Mouse (Mus musculus) midbrain, embryonic 15.5 days (tissue): ENCODE results near the gene Vmn2r63. TPM values are rescaled to one million over a fixed set of nuclear protein-coding genes. Genes with fewer than 3 reads are reported as not detected.
"Not testable (repeated sequence)": the region's sequence is repeated elsewhere in the genome, so short reads cannot be mapped to it uniquely, and the experiment has no call there.

Source experiments
- ATAC-seq: fragments of 200-750 bp; cut with Nextera tagmentation; replicated peaks from 2 replicates; pipeline ENCODE4 v1.8.0; 2017; ENCODE audit warnings: moderate TSS enrichment
- H3K27ac ChIP-seq: fragments of 300-500 bp; sonication (generic); 2 replicates; pipeline ENCODE4 v1.5.1; 2015; ENCODE audit warnings: mild to moderate bottlenecking, inconsistent platforms
- H3K27me3 ChIP-seq: fragments of 300-500 bp; sonication (generic); replicated peaks from 2 replicates; pipeline ENCODE4 v1.6.1; 2015; ENCODE audit warnings: inconsistent platforms
- H3K36me3 ChIP-seq: fragments of 300-500 bp; sonication (generic); replicated peaks from 2 replicates; pipeline ENCODE4 v1.6.1; 2015; ENCODE audit warnings: inconsistent platforms
- H3K4me1 ChIP-seq: fragments of 300-500 bp; sonication (generic); 2 replicates; pipeline ENCODE4 v1.6.1; 2015; ENCODE audit warnings: inconsistent platforms
- H3K4me2 ChIP-seq: fragments of 300-500 bp; sonication (generic); 2 replicates; pipeline ENCODE4 v1.6.1; 2015; ENCODE audit warnings: inconsistent platforms, mild to moderate bottlenecking, moderate library complexity
- H3K4me3 ChIP-seq: fragments of 300-500 bp; sonication (generic); 2 replicates; pipeline ENCODE4 v1.5.1; 2015; ENCODE audit warnings: mild to moderate bottlenecking, inconsistent platforms
- H3K9ac ChIP-seq: fragments of 300-500 bp; sonication (generic); 2 replicates; pipeline ENCODE4 v1.6.1; 2015; ENCODE audit warnings: mild to moderate bottlenecking, inconsistent platforms
- H3K9me3 ChIP-seq: fragments of 300-500 bp; sonication (generic); 2 replicates; pipeline ENCODE4 v1.6.1; 2016; ENCODE audit warnings: inconsistent platforms
- WGBS: fragments of 180-500 bp; shearing (Covaris S2); methylation state at CpG from one replicate; pipeline ENCODE4 v1.1.7; 2015; ENCODE audit warnings: mixed read lengths; 5-methylcytosine and 5-hydroxymethylcytosine counted together
- microRNA-seq: library from miRNA; unstranded; fragments of <30 nt; microRNA quantifications from one replicate; pipeline ENCODE4, GENCODE M21; 2016
- polyA plus RNA-seq: library from polyadenylated mRNA; unstranded; fragments of >200 nt; fragmentation: Nextera tagmentation; extraction: Ambion mirVana; gene quantifications from 2 replicates; pipeline ENCODE4 v1.2.1, GENCODE M21; 2015

Vmn2r63 gene
- not detected in 2 replicates for polyA plus RNA-seq

DNA sequence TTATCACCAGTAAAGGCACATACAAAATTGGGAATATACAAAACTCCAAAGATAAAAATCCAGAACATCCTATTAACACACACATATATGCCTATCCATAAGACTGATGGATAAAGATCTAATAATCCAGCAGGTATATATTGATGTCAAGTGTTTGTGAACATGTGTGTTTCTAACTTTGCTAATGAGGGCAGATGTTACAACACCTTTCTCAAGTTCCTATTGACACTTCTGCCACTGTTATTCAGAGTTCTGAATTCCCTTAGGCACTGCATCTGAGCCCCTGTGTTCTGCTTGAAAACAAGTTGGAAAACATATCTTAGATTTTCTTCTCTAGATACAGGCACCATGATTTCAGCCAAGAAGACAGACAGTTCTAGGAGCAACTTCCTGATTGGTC lies at the start of gene Vmn2r63:
Gene Vmn2r63 (minus strand): TSS at position 101 of the 400 bp plus-strand sequence.
- H3K4me2 ChIP-seq, ATAC-seq, H3K4me1 ChIP-seq, H3K27ac ChIP-seq, H3K9ac ChIP-seq, H3K4me3 ChIP-seq, H3K27me3 ChIP-seq, H3K36me3 ChIP-seq, H3K9me3 ChIP-seq: not testable (repeated sequence)

- no peak overlapping the region for H3K9ac ChIP-seq
- no peak for ATAC-seq
- peaks cover 52% of the 10 kb centered on the region for H3K9me3 ChIP-seq
- no peak overlapping the region for H3K4me3 ChIP-seq
- no peaks in the 10 kb centered on the region for H3K27me3 ChIP-seq
- no peak overlapping the region for H3K4me2 ChIP-seq
- H3K4me1 ChIP-seq: no peaks in the 10 kb centered on the region
- WGBS: 89% methylated on average over 10 of the region's 10 CpGs
- no peaks in the 10 kb centered on the region for H3K36me3 ChIP-seq
- H3K27ac ChIP-seq: no peak overlapping the region
These were observed 47.1 kb upstream of the Vmn2r63 start for GRCm38 (mm10) chr7:42980739-42981138.

GRCm38 (mm10) chr7:42980098-42980497 lies 46.5 kb upstream of the Vmn2r63 start:
- Histone ChIP-seq H3K36me3 (no peaks in the 10 kb centered on the region), H3K27me3 (no peaks in the 10 kb centered on the region), H3K4me1 (no peaks in the 10 kb centered on the region), H3K9me3 (peaks cover 52% of the 10 kb centered on the region), H3K4me3 (no peak overlapping the region), H3K9ac (no peak overlapping the region), H3K4me2 (no peak overlapping the region), H3K27ac (no peak overlapping the region)
- ATAC-seq: no peak
- WGBS: 85% methylated on average over 11 of the region's 11 CpGs

GRCm38 (mm10) chr7:42965246-42965645 lies 31.6 kb upstream of the Vmn2r63 start:
- Histone ChIP-seq H3K27ac (no peak overlapping the region), H3K9ac (no peak overlapping the region), H3K4me1 (no peaks in the 10 kb centered on the region), H3K9me3 (peaks cover 27% of the 10 kb centered on the region), H3K27me3 (no peaks in the 10 kb centered on the region), H3K36me3 (no peaks in the 10 kb centered on the region), H3K4me3 (no peak overlapping the region), H3K4me2 (no peak overlapping the region)
- WGBS: 74% methylated on average over 9 of the region's 9 CpGs
- no peak for ATAC-seq

DNA sequence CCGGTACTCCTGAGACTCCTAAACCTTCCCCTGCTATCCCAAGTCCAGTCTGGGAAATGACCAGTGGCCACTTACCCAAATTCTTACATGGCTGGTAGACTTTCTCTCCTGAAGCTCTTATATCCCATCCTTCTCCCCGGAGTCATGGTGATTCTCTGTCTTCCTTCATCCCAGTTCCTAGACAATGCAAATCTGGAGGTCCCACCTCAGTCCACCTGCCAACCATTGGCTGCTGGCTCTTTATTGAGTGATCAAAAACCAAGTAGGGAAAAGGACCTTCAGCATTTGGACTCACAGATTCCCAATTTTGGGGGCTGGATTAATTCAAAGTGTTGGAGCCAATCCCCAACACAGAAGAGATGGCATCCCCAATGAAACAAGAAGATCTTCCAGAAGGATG lies 35.6 kb downstream of the Vmn2r63 start:
- not testable (repeated sequence) for H3K27ac ChIP-seq, H3K9me3 ChIP-seq
- 79% methylated on average over 2 of the region's 2 CpGs for WGBS

GRCm38 (mm10) chr7:42878090-42878489 lies 55.5 kb downstream of the Vmn2r63 start:
- peaks cover 11% of the 10 kb centered on the region; the same call in 1 of the 2 replicates for H3K9me3 ChIP-seq
- no peak overlapping the region for H3K4me3 ChIP-seq
- no peaks in the 10 kb centered on the region for H3K4me1 ChIP-seq
- no peaks in the 10 kb centered on the region for H3K27me3 ChIP-seq
- H3K9ac ChIP-seq: no peak overlapping the region
- WGBS: 53% methylated on average over 23 of the region's 23 CpGs
- H3K27ac ChIP-seq: no peak overlapping the region
- no peaks in the 10 kb centered on the region for H3K36me3 ChIP-seq
- ATAC-seq: no peak
- no peak overlapping the region for H3K4me2 ChIP-seq

More for the DNA sequence above, 35.6 kb downstream of the Vmn2r63 start:
- not testable (repeated sequence) for H3K36me3 ChIP-seq, H3K4me1 ChIP-seq, H3K27me3 ChIP-seq, ATAC-seq, H3K4me2 ChIP-seq, H3K4me3 ChIP-seq, H3K9ac ChIP-seq

DNA sequence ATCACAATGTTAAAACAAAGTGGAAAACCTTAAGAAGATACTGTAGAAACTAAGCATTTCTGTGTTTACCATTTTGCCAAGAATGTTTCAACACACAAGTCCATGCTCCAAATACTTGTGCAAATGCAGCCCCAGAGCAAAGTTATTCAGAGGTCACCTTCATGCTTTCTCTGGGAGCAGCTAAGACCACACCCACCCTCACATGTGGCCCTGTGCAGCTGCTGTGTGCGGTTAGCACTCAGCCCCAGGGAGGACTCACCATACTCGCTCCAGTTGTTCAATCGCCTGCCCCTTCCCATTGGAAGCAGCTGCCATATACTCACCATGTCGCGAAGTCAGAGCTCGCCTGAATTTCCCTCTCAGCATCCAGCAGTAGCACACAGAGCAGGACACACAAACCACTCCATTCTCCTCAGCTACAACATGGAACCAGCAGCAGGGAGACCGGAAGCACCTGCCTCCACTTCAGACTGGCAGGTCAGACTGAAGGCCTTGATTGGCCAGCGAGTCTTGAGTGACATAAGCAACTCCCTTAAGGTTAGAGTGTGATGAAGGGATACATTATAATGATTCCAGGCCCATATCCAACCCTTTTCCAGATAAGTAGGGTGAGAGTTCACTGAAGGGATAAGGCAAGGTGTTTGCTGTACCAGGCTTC lies 66.7 kb downstream of the Vmn2r63 start, which contains the start of gene Gm2381:
Gene Gm2381 (minus strand): TSS at position 434 of the 658 bp plus-strand sequence.
- not testable (repeated sequence) for H3K4me1 ChIP-seq, H3K27ac ChIP-seq, H3K9ac ChIP-seq, ATAC-seq, H3K9me3 ChIP-seq, H3K36me3 ChIP-seq, H3K4me2 ChIP-seq, H3K27me3 ChIP-seq, H3K4me3 ChIP-seq
- 84% methylated on average over 8 of the region's 8 CpGs for WGBS

Small RNAs within 50 kb of the gene (microRNA-seq; reads per million reads assigned to microRNA genes)
- not detected for gene Gm23256

Other genes starting within 250 kb of the Vmn2r63 start
- gene Zfp975, start 241.1 kb downstream of the Vmn2r63 start, polyA plus RNA-seq: 7.3 and 7.7 TPM in 2 replicates
- not detected in 2 replicates for gene Gm17067, start 206.8 kb downstream of the Vmn2r63 start, polyA plus RNA-seq
- not detected in 2 replicates for gene Vmn2r62, start 140.3 kb downstream of the Vmn2r63 start, polyA plus RNA-seq
- not detected in 2 replicates for gene Gm2381, start 66.6 kb downstream of the Vmn2r63 start, polyA plus RNA-seq
- not detected in 2 replicates for gene Gm9268, start 84.9 kb upstream of the Vmn2r63 start, polyA plus RNA-seq
- not detected in 2 replicates for gene Zfp936, start 180.4 kb upstream of the Vmn2r63 start, polyA plus RNA-seq